Mouse (Mus musculus): ENCODE data around the gene Treml2.
"Not testable (repeated sequence)": the region's sequence is repeated elsewhere in the genome, so short reads cannot be mapped to it uniquely, and the experiment has no call there.

- TF ChIP-seq CTCF, EP300 (IDR thresholded peaks at IDR 0.05): not testable (repeated sequence)
Observed at GRCm38 (mm10) chr17:48352976-48353375, 53.7 kb downstream of the Treml2 start.

Data from lung, postnatal 0 days (tissue).